14 mouse cellular contexts compared by ENCODE assay signal in genomic region chr12:25516738-25517137, GRCm38 (mm10).
"Had no signal": no experiment of that assay in that cellular context is flagged by ENCODE, and none has a peak within 500 bp of the region (broad histone marks: within the 10 kb centered on the region; RNA-seq: fewer than 3 reads in every experiment).

No protein-coding gene starts in this region.

- ATAC-seq: hindbrain, postnatal 0 days; midbrain, embryonic 16.5 days had no signal

- H3K4me3 ChIP-seq: limb, embryonic 15.5 days; midbrain, embryonic 12.5 days; myocyte; neural tube, embryonic 15.5 days had no signal

- H3K4me1 ChIP-seq: limb, embryonic 15.5 days; midbrain, embryonic 12.5 days; neural tube, embryonic 15.5 days had no signal

- DNase-seq: kidney, adult 11 months; kidney, postnatal 10 days; kidney, postnatal 4 days; lung, postnatal 14 days; right cerebral cortex, postnatal 4 days; spleen, adult 18-20 months; thymus, adult 2 months; thymus, postnatal 25 days had no signal
